Mouse (Mus musculus): ENCODE data around the gene Ppp1ca. TPM values are rescaled to one million over a fixed set of nuclear protein-coding genes. Genes with fewer than 3 reads are reported as not detected.
A peak's percentile ranks its signal among the peaks of the same experiment; 100 is the strongest.

Ppp1ca gene
- polyA plus RNA-seq, 1 experiment from 2014 or later = 773 TPM

DNA sequence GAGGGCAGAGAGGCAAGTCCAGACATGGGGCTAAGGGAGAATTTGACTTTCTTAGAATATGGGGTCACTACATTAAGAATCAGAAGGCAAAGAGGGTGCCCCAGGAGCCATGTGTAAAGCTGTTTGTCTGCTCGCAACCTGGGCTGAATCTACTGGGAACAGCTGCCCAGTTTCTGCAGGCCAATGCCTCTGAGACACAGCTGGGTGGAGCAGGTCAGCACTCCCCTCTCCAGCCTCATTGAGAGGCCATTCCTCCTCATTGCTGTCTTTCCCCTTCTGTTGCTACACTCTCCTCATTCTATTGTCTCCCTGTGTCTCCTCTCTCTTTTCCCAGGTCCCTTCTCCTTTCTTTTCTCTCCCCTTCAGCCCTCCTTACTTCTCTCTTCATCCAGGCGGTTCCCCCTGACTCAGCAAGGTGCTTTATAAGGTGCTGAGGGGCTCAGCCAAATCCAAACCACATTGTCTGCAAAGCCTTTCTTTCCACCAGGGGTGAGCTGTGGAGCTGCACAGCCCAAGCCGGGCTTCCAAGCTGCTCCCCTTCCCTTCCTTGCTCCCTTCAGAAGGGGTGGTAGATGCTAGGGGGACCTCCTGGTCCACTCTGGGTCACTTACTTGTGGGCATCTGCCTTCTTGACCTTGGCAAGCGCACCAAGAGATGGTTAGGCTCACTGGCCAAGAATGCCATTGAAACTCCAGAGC is 20.2 kb downstream of the Ppp1ca start:
- Histone ChIP-seq H3K4me3 (ENCODE audit: low read depth, low read length) (no peak overlapping the region), H3K4me1 (replicated peaks; ENCODE audit: control insufficient read depth, insufficient read depth, low read length) (peaks cover 29% of the 10 kb centered on the region), H3K4me2 (no peak overlapping the region), H3K9me3 (ENCODE audit: control insufficient read depth, low read length) (no peaks in the 10 kb centered on the region), H3K27me3 (replicated peaks; ENCODE audit: control insufficient read depth, insufficient read depth, low read length) (peaks cover 77% of the 10 kb centered on the region), H3K9ac (ENCODE audit: low read depth, low read length) (no peak overlapping the region), H3K36me3 (ENCODE audit: control insufficient read depth, insufficient read depth, low read length) (no peaks in the 10 kb centered on the region), H3K27ac (ENCODE audit: low read depth, low read length) (no peak overlapping the region)
- 40% methylated on average over 4 of the region's 4 CpGs for WGBS
- DNase-seq (ENCODE audit: low spot score) (no peak), ATAC-seq (replicated peaks; ENCODE audit: low FRiP score) (no peak)

DNA sequence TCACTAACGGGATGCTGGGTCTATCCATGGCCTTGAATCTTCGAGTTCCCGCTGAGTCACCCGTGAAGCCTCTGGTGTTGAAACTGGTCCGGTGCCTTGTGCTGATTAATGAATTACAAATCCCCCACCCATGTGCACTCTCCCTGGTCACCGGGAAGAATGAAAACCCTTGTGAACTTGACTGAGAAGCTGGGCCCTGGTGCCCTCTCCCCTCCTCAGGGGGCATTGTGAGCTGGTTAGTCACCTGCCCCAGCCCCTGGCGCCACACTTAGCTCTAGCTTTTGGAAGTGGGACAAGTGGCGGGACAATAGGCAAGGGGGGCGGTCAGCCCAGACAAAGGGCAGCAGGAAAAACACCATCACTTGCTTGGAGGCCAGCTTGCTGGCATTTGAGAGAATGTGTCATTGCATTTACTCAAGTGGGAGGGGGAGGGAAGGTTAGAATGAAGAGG is 21.7 kb downstream of the Ppp1ca start:
- Histone ChIP-seq H3K27me3 (replicated peaks; ENCODE audit: control insufficient read depth, insufficient read depth, low read length) (peaks cover 90% of the 10 kb centered on the region), H3K27ac (ENCODE audit: low read depth, low read length) (no peak overlapping the region), H3K4me3 (ENCODE audit: low read depth, low read length) (peak overlapping the region; percentile 67)

GRCm38 (mm10) chr19:4214071-4214770 is 22.4 kb downstream of the Ppp1ca start, which contains the start of the genes Clcf1 and AC109138.7:
Gene Clcf1, plus strand, starts transcription at chr19:4214238.
Gene AC109138.7, plus strand, starts transcription at chr19:4214357.
- Histone ChIP-seq H3K4me3 (ENCODE audit: low read depth, low read length) (peak within 1 kb of the TSS; percentile 67), H3K27me3 (replicated peaks; ENCODE audit: control insufficient read depth, insufficient read depth, low read length) (peaks cover 86% of the 10 kb centered on the region), H3K36me3 (ENCODE audit: control insufficient read depth, insufficient read depth, low read length) (no peaks in the 10 kb centered on the region), H3K9me3 (ENCODE audit: control insufficient read depth, low read length) (no peaks in the 10 kb centered on the region), H3K9ac (ENCODE audit: low read depth, low read length) (peak within 1 kb of the TSS; percentile 73), H3K27ac (ENCODE audit: low read depth, low read length) (peak within 1 kb of the TSS; percentile 82), H3K4me2 (peak within 1 kb of the TSS; percentile 84), H3K4me1 (replicated peaks; ENCODE audit: control insufficient read depth, insufficient read depth, low read length) (peaks cover 33% of the 10 kb centered on the region)
- peak; percentile 34; the same call in 1 of the 2 replicates for ATAC-seq (replicated peaks; ENCODE audit: low FRiP score)
- under 1% methylated on average over 48 of the region's 49 CpGs for WGBS
- DNase-seq (ENCODE audit: low spot score) = no peak

More for the DNA sequence above, 21.7 kb downstream of the Ppp1ca start:
- no peaks in the 10 kb centered on the region for H3K36me3 ChIP-seq (ENCODE audit: control insufficient read depth, insufficient read depth, low read length)
- H3K4me2 ChIP-seq = peak overlapping the region; percentile 84
- DNase-seq (ENCODE audit: low spot score) (no peak), ATAC-seq (replicated peaks; ENCODE audit: low FRiP score) (no peak)
- no peak overlapping the region for H3K9ac ChIP-seq (ENCODE audit: low read depth, low read length)
- H3K4me1 ChIP-seq (replicated peaks; ENCODE audit: control insufficient read depth, insufficient read depth, low read length) = peaks cover 33% of the 10 kb centered on the region
- H3K9me3 ChIP-seq (ENCODE audit: control insufficient read depth, low read length) = no peaks in the 10 kb centered on the region
- 3% methylated on average over 9 of the region's 9 CpGs for WGBS

DNA sequence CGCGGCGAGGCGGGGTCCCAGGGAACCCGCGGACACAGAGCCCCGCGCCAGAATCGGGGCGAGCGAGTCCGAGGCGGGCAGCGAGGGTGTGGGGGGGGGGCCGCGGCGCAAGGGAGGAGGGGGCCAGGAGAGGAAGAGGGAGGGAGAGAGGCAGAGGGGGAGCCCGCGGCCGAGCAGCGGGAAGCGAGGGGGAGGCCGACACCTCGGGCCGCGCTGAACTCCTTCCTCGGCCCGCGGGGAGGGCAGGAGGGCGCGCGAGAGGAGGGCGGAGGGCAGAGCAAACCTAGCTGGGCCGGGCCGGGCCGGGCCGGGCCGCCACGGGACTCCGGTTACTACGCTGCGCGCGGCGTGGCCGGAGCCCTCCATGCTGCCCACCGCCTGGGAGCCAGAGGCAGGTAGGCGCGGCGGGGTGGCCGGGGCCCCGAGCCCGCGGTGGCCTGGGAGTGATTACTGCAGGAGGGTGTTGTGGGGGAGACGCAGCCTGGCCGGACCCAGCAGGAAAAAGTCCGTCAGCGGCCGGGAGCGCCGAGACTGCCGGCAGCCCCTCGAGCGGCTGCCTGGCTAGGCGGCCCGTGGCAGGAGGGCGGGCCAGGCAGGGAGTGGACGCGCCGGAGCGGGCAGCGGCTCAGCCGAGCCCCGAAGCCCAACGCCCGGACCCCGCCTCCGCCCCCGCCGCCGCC is 23.0 kb downstream of the Ppp1ca start:
- no peak for DNase-seq (ENCODE audit: low spot score)
- peaks cover 35% of the 10 kb centered on the region for H3K4me1 ChIP-seq (replicated peaks; ENCODE audit: control insufficient read depth, insufficient read depth, low read length)

DNA sequence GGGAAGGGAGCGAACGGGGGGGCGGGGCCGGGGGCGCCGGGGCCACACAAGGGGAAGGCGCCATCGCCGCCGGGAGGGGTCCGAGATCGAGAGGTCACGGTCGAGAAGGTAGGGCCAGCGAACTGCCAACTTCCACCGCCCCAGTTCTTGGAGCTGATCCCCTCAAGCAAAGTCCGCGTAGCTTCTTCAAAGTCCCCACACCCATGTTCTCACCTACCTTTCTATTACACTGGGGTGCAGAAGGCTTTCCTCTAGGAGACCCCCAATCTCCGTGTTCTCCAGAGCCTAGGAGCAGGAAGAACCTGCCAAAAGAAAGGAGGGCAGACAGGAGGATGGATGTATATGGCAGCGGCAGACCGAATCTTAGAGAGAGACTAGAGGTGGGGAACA is 23.6 kb downstream of the Ppp1ca start:
- 1% methylated on average over 14 of the region's 21 CpGs for WGBS
- peak overlapping the region; percentile 84 for H3K4me2 ChIP-seq
- H3K4me1 ChIP-seq (replicated peaks; ENCODE audit: control insufficient read depth, insufficient read depth, low read length) = peaks cover 40% of the 10 kb centered on the region
- peak overlapping the region; percentile 67 for H3K4me3 ChIP-seq (ENCODE audit: low read depth, low read length)
- ATAC-seq (replicated peaks; ENCODE audit: low FRiP score) (no peak), DNase-seq (ENCODE audit: low spot score) (no peak)
- peak overlapping the region; percentile 82; the same call in 1 of the 2 replicates for H3K27ac ChIP-seq (ENCODE audit: low read depth, low read length)
- peaks cover 81% of the 10 kb centered on the region for H3K27me3 ChIP-seq (replicated peaks; ENCODE audit: control insufficient read depth, insufficient read depth, low read length)
- H3K36me3 ChIP-seq (ENCODE audit: control insufficient read depth, insufficient read depth, low read length) = no peaks in the 10 kb centered on the region
- peak overlapping the region; percentile 73 for H3K9ac ChIP-seq (ENCODE audit: low read depth, low read length)
- no peaks in the 10 kb centered on the region for H3K9me3 ChIP-seq (ENCODE audit: control insufficient read depth, low read length)

More for the DNA sequence above, 23.0 kb downstream of the Ppp1ca start:
- peaks cover 82% of the 10 kb centered on the region for H3K27me3 ChIP-seq (replicated peaks; ENCODE audit: control insufficient read depth, insufficient read depth, low read length)
- 1% methylated on average over 54 of the region's 81 CpGs for WGBS
- H3K27ac ChIP-seq (ENCODE audit: low read depth, low read length) = peak overlapping the region; percentile 82
- peak overlapping the region; percentile 67 for H3K4me3 ChIP-seq (ENCODE audit: low read depth, low read length)
- peak overlapping the region; percentile 73 for H3K9ac ChIP-seq (ENCODE audit: low read depth, low read length)
- no peaks in the 10 kb centered on the region for H3K9me3 ChIP-seq (ENCODE audit: control insufficient read depth, low read length)
- peak overlapping the region; percentile 84 for H3K4me2 ChIP-seq
- ATAC-seq (replicated peaks; ENCODE audit: low FRiP score) = peak; percentile 22; the same call in 1 of the 2 replicates
- H3K36me3 ChIP-seq (ENCODE audit: control insufficient read depth, insufficient read depth, low read length) = no peaks in the 10 kb centered on the region

- H3K9ac ChIP-seq (ENCODE audit: low read depth, low read length) = no peak overlapping the region
These were observed 24.3 kb downstream of the Ppp1ca start for GRCm38 (mm10) chr19:4216041-4216685.

GRCm38 (mm10) chr19:4217140-4217539 is 25.3 kb downstream of the Ppp1ca start:
- H3K4me2 ChIP-seq = peak overlapping the region; percentile 40

More at GRCm38 (mm10) chr19:4216041-4216685, 24.3 kb downstream of the Ppp1ca start:
- peaks cover 48% of the 10 kb centered on the region for H3K4me1 ChIP-seq (replicated peaks; ENCODE audit: control insufficient read depth, insufficient read depth, low read length)
- H3K27ac ChIP-seq (ENCODE audit: low read depth, low read length) = no peak overlapping the region
- no peaks in the 10 kb centered on the region for H3K36me3 ChIP-seq (ENCODE audit: control insufficient read depth, insufficient read depth, low read length)
- no peak for ATAC-seq (replicated peaks; ENCODE audit: low FRiP score)
- peaks cover 74% of the 10 kb centered on the region for H3K27me3 ChIP-seq (replicated peaks; ENCODE audit: control insufficient read depth, insufficient read depth, low read length)
- peak overlapping the region; percentile 5; the same call in 1 of the 2 replicates for H3K4me3 ChIP-seq (ENCODE audit: low read depth, low read length)
- WGBS = 16% methylated on average over 14 of the region's 14 CpGs
- no peak for DNase-seq (ENCODE audit: low spot score)
- H3K4me2 ChIP-seq = peak overlapping the region; percentile 84
- H3K9me3 ChIP-seq (ENCODE audit: control insufficient read depth, low read length) = no peaks in the 10 kb centered on the region

DNA sequence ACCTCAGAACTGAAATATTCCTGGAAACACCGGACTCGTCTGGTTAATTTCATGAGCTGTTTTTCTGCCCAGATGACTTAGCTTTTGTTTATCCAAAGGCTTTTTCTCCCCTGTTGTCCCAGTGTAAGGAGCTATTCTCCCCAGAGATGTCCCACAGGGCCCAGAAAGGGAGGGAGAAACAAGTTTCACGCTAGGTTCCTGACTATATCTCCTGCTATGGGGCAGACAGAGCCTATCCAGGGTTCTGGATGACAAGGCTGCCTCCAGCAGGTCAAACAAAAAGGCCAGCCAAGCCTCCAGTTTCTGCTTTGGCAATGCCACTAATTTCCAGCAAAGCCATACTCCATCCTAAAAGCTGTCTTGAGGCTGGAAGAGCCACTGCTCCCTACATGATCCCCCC is 26.0 kb downstream of the Ppp1ca start:
- H3K9me3 ChIP-seq (ENCODE audit: control insufficient read depth, low read length) = no peaks in the 10 kb centered on the region
- no peak overlapping the region for H3K4me3 ChIP-seq (ENCODE audit: low read depth, low read length)
- peaks cover 62% of the 10 kb centered on the region for H3K4me1 ChIP-seq (replicated peaks; ENCODE audit: control insufficient read depth, insufficient read depth, low read length)
- H3K4me2 ChIP-seq = no peak overlapping the region
- no peak overlapping the region for H3K9ac ChIP-seq (ENCODE audit: low read depth, low read length)
- peak overlapping the region; percentile 28; the same call in 1 of the 2 replicates for H3K27ac ChIP-seq (ENCODE audit: low read depth, low read length)
- ATAC-seq (replicated peaks; ENCODE audit: low FRiP score) = no peak
- H3K36me3 ChIP-seq (ENCODE audit: control insufficient read depth, insufficient read depth, low read length) = no peaks in the 10 kb centered on the region
- 57% methylated on average over 3 of the region's 3 CpGs for whole genome bisulfite sequencing
- peaks cover 61% of the 10 kb centered on the region for H3K27me3 ChIP-seq (replicated peaks; ENCODE audit: control insufficient read depth, insufficient read depth, low read length)
- no peak for DNase-seq (ENCODE audit: low spot score)

More at GRCm38 (mm10) chr19:4217140-4217539, 25.3 kb downstream of the Ppp1ca start:
- no peak overlapping the region for H3K9ac ChIP-seq (ENCODE audit: low read depth, low read length)
- H3K27ac ChIP-seq (ENCODE audit: low read depth, low read length) = no peak overlapping the region
- no peak overlapping the region for H3K4me3 ChIP-seq (ENCODE audit: low read depth, low read length)
- H3K9me3 ChIP-seq (ENCODE audit: control insufficient read depth, low read length) = no peaks in the 10 kb centered on the region
- H3K4me1 ChIP-seq (replicated peaks; ENCODE audit: control insufficient read depth, insufficient read depth, low read length) = peaks cover 57% of the 10 kb centered on the region
- peaks cover 68% of the 10 kb centered on the region for H3K27me3 ChIP-seq (replicated peaks; ENCODE audit: control insufficient read depth, insufficient read depth, low read length)
- DNase-seq (ENCODE audit: low spot score) (no peak), ATAC-seq (replicated peaks; ENCODE audit: low FRiP score) (no peak)
- WGBS = 36% methylated on average over 5 of the region's 5 CpGs
- no peaks in the 10 kb centered on the region for H3K36me3 ChIP-seq (ENCODE audit: control insufficient read depth, insufficient read depth, low read length)

Data from liver, embryonic 11.5 days (tissue).